Mouse (Mus musculus): ENCODE data around the gene Kcnip4. TPM values are rescaled to one million over a fixed set of nuclear protein-coding genes. Genes with fewer than 3 reads are reported as not detected.

The Kcnip4 gene
- total and polyA plus RNA-seq, 2 experiments from 2014 or later = 22.6 to 30.1 TPM

GRCm38 (mm10) chr5:49329023-49329422, 195.7 kb downstream of the Kcnip4 start:
- no peak overlapping the region for H3K27ac ChIP-seq (ENCODE audit: low read depth, low read length)
- H3K27me3 ChIP-seq (ENCODE audit: insufficient read depth, low read length) = no peaks in the 10 kb centered on the region
- no peaks in the 10 kb centered on the region for H3K36me3 ChIP-seq (ENCODE audit: insufficient read depth, low read length)
- no peaks in the 10 kb centered on the region for H3K9me3 ChIP-seq (ENCODE audit: low read length)
- H3K9ac ChIP-seq (replicated peaks; ENCODE audit: low read length, poor library complexity, severe bottlenecking) = no peak overlapping the region
- TF ChIP-seq CTCF (IDR thresholded peaks at IDR 0.05) = no peak
- ATAC-seq (ENCODE audit: low FRiP score) = no peak
- WGBS = 94% methylated on average over 1 of the region's 1 CpGs
- no peak overlapping the region for H3K4me2 ChIP-seq (ENCODE audit: low read depth, low read length, poor library complexity, severe bottlenecking)
- no peaks in the 10 kb centered on the region for H3K4me1 ChIP-seq (ENCODE audit: insufficient read depth, low read length)
- DNase-seq (ENCODE audit: low spot score) = no peak
- no peak overlapping the region for H3K4me3 ChIP-seq (ENCODE audit: low read depth, low read length)

- DNase-seq (ENCODE audit: low spot score) = no peak
- no peaks in the 10 kb centered on the region for H3K9me3 ChIP-seq (ENCODE audit: low read length)
Measured at GRCm38 (mm10) chr5:49318661-49319060, 206.0 kb downstream of the Kcnip4 start.

GRCm38 (mm10) chr5:49317869-49318268, 206.8 kb downstream of the Kcnip4 start:
- TF ChIP-seq CTCF (IDR thresholded peaks at IDR 0.05) = no peak
- ATAC-seq (ENCODE audit: low FRiP score) = no peak
- no peak for DNase-seq (ENCODE audit: low spot score)
- no peaks in the 10 kb centered on the region for H3K36me3 ChIP-seq (ENCODE audit: insufficient read depth, low read length)
- no peaks in the 10 kb centered on the region for H3K4me1 ChIP-seq (ENCODE audit: insufficient read depth, low read length)
- H3K4me2 ChIP-seq (ENCODE audit: low read depth, low read length, poor library complexity, severe bottlenecking) = no peak overlapping the region
- no peak overlapping the region for H3K4me3 ChIP-seq (ENCODE audit: low read depth, low read length)
- no peak overlapping the region for H3K9ac ChIP-seq (replicated peaks; ENCODE audit: low read length, poor library complexity, severe bottlenecking)
- 86% methylated on average over 2 of the region's 2 CpGs for WGBS
- H3K9me3 ChIP-seq (ENCODE audit: low read length) = no peaks in the 10 kb centered on the region
- no peaks in the 10 kb centered on the region for H3K27me3 ChIP-seq (ENCODE audit: insufficient read depth, low read length)
- H3K27ac ChIP-seq (ENCODE audit: low read depth, low read length) = no peak overlapping the region

More at GRCm38 (mm10) chr5:49318661-49319060, 206.0 kb downstream of the Kcnip4 start:
- H3K27ac ChIP-seq (ENCODE audit: low read depth, low read length) = no peak overlapping the region
- H3K4me1 ChIP-seq (ENCODE audit: insufficient read depth, low read length) = no peaks in the 10 kb centered on the region
- no peak overlapping the region for H3K9ac ChIP-seq (replicated peaks; ENCODE audit: low read length, poor library complexity, severe bottlenecking)
- no peak for ATAC-seq (ENCODE audit: low FRiP score)
- no peaks in the 10 kb centered on the region for H3K36me3 ChIP-seq (ENCODE audit: insufficient read depth, low read length)
- no peak overlapping the region for H3K4me2 ChIP-seq (ENCODE audit: low read depth, low read length, poor library complexity, severe bottlenecking)
- H3K4me3 ChIP-seq (ENCODE audit: low read depth, low read length) = no peak overlapping the region
- no peaks in the 10 kb centered on the region for H3K27me3 ChIP-seq (ENCODE audit: insufficient read depth, low read length)
- TF ChIP-seq CTCF (IDR thresholded peaks at IDR 0.05) = no peak

- no peaks in the 10 kb centered on the region for H3K36me3 ChIP-seq (ENCODE audit: insufficient read depth, low read length)
- no peak overlapping the region for H3K27ac ChIP-seq (ENCODE audit: low read depth, low read length)
- no peaks in the 10 kb centered on the region for H3K4me1 ChIP-seq (ENCODE audit: insufficient read depth, low read length)
- WGBS = 66% methylated on average over 1 of the region's 1 CpGs
- no peaks in the 10 kb centered on the region for H3K9me3 ChIP-seq (ENCODE audit: low read length)
- no peak for TF ChIP-seq CTCF (IDR thresholded peaks at IDR 0.05)
- no peak for DNase-seq (ENCODE audit: low spot score)
- H3K4me2 ChIP-seq (ENCODE audit: low read depth, low read length, poor library complexity, severe bottlenecking) = no peak overlapping the region
- no peak overlapping the region for H3K4me3 ChIP-seq (ENCODE audit: low read depth, low read length)
- no peak overlapping the region for H3K9ac ChIP-seq (replicated peaks; ENCODE audit: low read length, poor library complexity, severe bottlenecking)
- ATAC-seq (ENCODE audit: low FRiP score) = no peak
- no peaks in the 10 kb centered on the region for H3K27me3 ChIP-seq (ENCODE audit: insufficient read depth, low read length)
Measured at GRCm38 (mm10) chr5:49306796-49307195, 217.9 kb downstream of the Kcnip4 start.

GRCm38 (mm10) chr5:49305321-49305720, 219.4 kb downstream of the Kcnip4 start:
- DNase-seq (ENCODE audit: low spot score) = no peak
- Histone ChIP-seq H3K36me3 (ENCODE audit: insufficient read depth, low read length) (no peaks in the 10 kb centered on the region), H3K9ac (replicated peaks; ENCODE audit: low read length, poor library complexity, severe bottlenecking) (no peak overlapping the region), H3K27me3 (ENCODE audit: insufficient read depth, low read length) (no peaks in the 10 kb centered on the region), H3K27ac (ENCODE audit: low read depth, low read length) (no peak overlapping the region), H3K9me3 (ENCODE audit: low read length) (no peaks in the 10 kb centered on the region), H3K4me2 (ENCODE audit: low read depth, low read length, poor library complexity, severe bottlenecking) (no peak overlapping the region), H3K4me1 (ENCODE audit: insufficient read depth, low read length) (no peaks in the 10 kb centered on the region), H3K4me3 (ENCODE audit: low read depth, low read length) (no peak overlapping the region)
- WGBS = 80% methylated on average over 2 of the region's 2 CpGs
- ATAC-seq (ENCODE audit: low FRiP score) = no peak
- no peak for TF ChIP-seq CTCF (IDR thresholded peaks at IDR 0.05)

- Histone ChIP-seq H3K9me3 (ENCODE audit: low read length) (no peaks in the 10 kb centered on the region), H3K36me3 (ENCODE audit: insufficient read depth, low read length) (no peaks in the 10 kb centered on the region), H3K4me3 (ENCODE audit: low read depth, low read length) (no peak overlapping the region), H3K4me1 (ENCODE audit: insufficient read depth, low read length) (no peaks in the 10 kb centered on the region), H3K9ac (replicated peaks; ENCODE audit: low read length, poor library complexity, severe bottlenecking) (no peak overlapping the region), H3K27me3 (ENCODE audit: insufficient read depth, low read length) (no peaks in the 10 kb centered on the region), H3K4me2 (ENCODE audit: low read depth, low read length, poor library complexity, severe bottlenecking) (no peak overlapping the region), H3K27ac (ENCODE audit: low read depth, low read length) (no peak overlapping the region)
- WGBS = 60% methylated on average over 4 of the region's 4 CpGs
- no peak for TF ChIP-seq CTCF (IDR thresholded peaks at IDR 0.05)
- DNase-seq (ENCODE audit: low spot score) (no peak), ATAC-seq (ENCODE audit: low FRiP score) (no peak)
Measured at GRCm38 (mm10) chr5:49298654-49299053, 226.1 kb downstream of the Kcnip4 start.

Measured in midbrain, postnatal 0 days (tissue).